Mouse (Mus musculus): ENCODE measurements around the gene Cdh18. TPM values are rescaled to one million over a fixed set of nuclear protein-coding genes. Genes with fewer than 3 reads are reported as not detected.

The Cdh18 gene
- total and polyA plus RNA-seq, 2 experiments from 2014 or later, result 5.1 to 32.3 TPM

- no peaks in the 10 kb centered on the region for H3K9me3 ChIP-seq (ENCODE audit: low read length)
- 90% methylated on average over 5 of the region's 5 CpGs for WGBS
- no peak overlapping the region for H3K4me2 ChIP-seq (ENCODE audit: low read depth)
- H3K36me3 ChIP-seq (ENCODE audit: insufficient read depth), result no peaks in the 10 kb centered on the region
- H3K9ac ChIP-seq, result no peak overlapping the region
- H3K27me3 ChIP-seq (ENCODE audit: insufficient read depth, low read length), result no peaks in the 10 kb centered on the region
- no peak overlapping the region for H3K27ac ChIP-seq (ENCODE audit: low read depth, low read length)
- no peak overlapping the region for H3K4me3 ChIP-seq (ENCODE audit: low read depth, low read length)
- DNase-seq, result no peak
- no peak for TF ChIP-seq CTCF (IDR thresholded peaks at IDR 0.05; ENCODE audit: low read depth)
- no peaks in the 10 kb centered on the region for H3K4me1 ChIP-seq (ENCODE audit: insufficient read depth)
- ATAC-seq, result no peak
These were observed 881.2 kb downstream of the Cdh18 start for GRCm38 (mm10) chr15:23430021-23430420.

- ATAC-seq, result no peak
These were observed 899.7 kb downstream of the Cdh18 start for GRCm38 (mm10) chr15:23448542-23448941.

GRCm38 (mm10) chr15:23452098-23452625 is 903.3 kb downstream of the Cdh18 start:
- Histone ChIP-seq H3K4me1 (ENCODE audit: insufficient read depth) (peaks cover 5% of the 10 kb centered on the region; the same call in 1 of the 2 replicates), H3K4me2 (ENCODE audit: low read depth) (peak overlapping the region; percentile 39), H3K9me3 (ENCODE audit: low read length) (no peaks in the 10 kb centered on the region), H3K4me3 (ENCODE audit: low read depth, low read length) (peak overlapping the region; percentile 19), H3K9ac (peak overlapping the region; percentile 39), H3K27me3 (ENCODE audit: insufficient read depth, low read length) (no peaks in the 10 kb centered on the region), H3K27ac (ENCODE audit: low read depth, low read length) (peak overlapping the region; percentile 45; the same call in 1 of the 2 replicates), H3K36me3 (ENCODE audit: insufficient read depth) (no peaks in the 10 kb centered on the region)
- TF ChIP-seq CTCF (IDR thresholded peaks at IDR 0.05; ENCODE audit: low read depth), result no peak
- DNase-seq (peak; percentile 57), ATAC-seq (peak; percentile 92)
- WGBS, result 13% methylated on average over 9 of the region's 9 CpGs

More at GRCm38 (mm10) chr15:23448542-23448941, 899.7 kb downstream of the Cdh18 start:
- H3K9me3 ChIP-seq (ENCODE audit: low read length), result no peaks in the 10 kb centered on the region
- no peak overlapping the region for H3K27ac ChIP-seq (ENCODE audit: low read depth, low read length)
- H3K4me2 ChIP-seq (ENCODE audit: low read depth), result no peak overlapping the region
- DNase-seq, result no peak
- peaks cover 5% of the 10 kb centered on the region; the same call in 1 of the 2 replicates for H3K4me1 ChIP-seq (ENCODE audit: insufficient read depth)
- no peak overlapping the region for H3K4me3 ChIP-seq (ENCODE audit: low read depth, low read length)
- no peak overlapping the region for H3K9ac ChIP-seq
- TF ChIP-seq CTCF (IDR thresholded peaks at IDR 0.05; ENCODE audit: low read depth), result no peak
- H3K36me3 ChIP-seq (ENCODE audit: insufficient read depth), result no peaks in the 10 kb centered on the region
- 50% methylated on average over 1 of the region's 1 CpGs for WGBS
- no peaks in the 10 kb centered on the region for H3K27me3 ChIP-seq (ENCODE audit: insufficient read depth, low read length)

- ATAC-seq, result no peak
- H3K4me2 ChIP-seq (ENCODE audit: low read depth), result no peak overlapping the region
These were observed 904.5 kb downstream of the Cdh18 start for GRCm38 (mm10) chr15:23453331-23453730.

GRCm38 (mm10) chr15:23455344-23455743 is 906.5 kb downstream of the Cdh18 start:
- H3K4me1 ChIP-seq (ENCODE audit: insufficient read depth), result peaks cover 5% of the 10 kb centered on the region; the same call in 1 of the 2 replicates
- H3K9me3 ChIP-seq (ENCODE audit: low read length), result no peaks in the 10 kb centered on the region
- ATAC-seq (no peak), DNase-seq (no peak)
- no peak overlapping the region for H3K27ac ChIP-seq (ENCODE audit: low read depth, low read length)
- no peaks in the 10 kb centered on the region for H3K36me3 ChIP-seq (ENCODE audit: insufficient read depth)
- H3K4me3 ChIP-seq (ENCODE audit: low read depth, low read length), result no peak overlapping the region
- H3K27me3 ChIP-seq (ENCODE audit: insufficient read depth, low read length), result no peaks in the 10 kb centered on the region
- TF ChIP-seq CTCF (IDR thresholded peaks at IDR 0.05; ENCODE audit: low read depth), result no peak
- H3K4me2 ChIP-seq (ENCODE audit: low read depth), result no peak overlapping the region
- 70% methylated on average over 7 of the region's 7 CpGs for WGBS
- no peak overlapping the region for H3K9ac ChIP-seq

More at GRCm38 (mm10) chr15:23453331-23453730, 904.5 kb downstream of the Cdh18 start:
- Histone ChIP-seq H3K36me3 (ENCODE audit: insufficient read depth) (no peaks in the 10 kb centered on the region), H3K27ac (ENCODE audit: low read depth, low read length) (no peak overlapping the region), H3K9me3 (ENCODE audit: low read length) (no peaks in the 10 kb centered on the region), H3K4me1 (ENCODE audit: insufficient read depth) (peaks cover 5% of the 10 kb centered on the region; the same call in 1 of the 2 replicates), H3K9ac (no peak overlapping the region), H3K4me3 (ENCODE audit: low read depth, low read length) (no peak overlapping the region), H3K27me3 (ENCODE audit: insufficient read depth, low read length) (no peaks in the 10 kb centered on the region)
- DNase-seq, result no peak
- WGBS, result 73% methylated on average over 6 of the region's 6 CpGs
- TF ChIP-seq CTCF (IDR thresholded peaks at IDR 0.05; ENCODE audit: low read depth), result no peak

- Histone ChIP-seq H3K9ac (no peak overlapping the region), H3K4me2 (ENCODE audit: low read depth) (no peak overlapping the region), H3K36me3 (ENCODE audit: insufficient read depth) (no peaks in the 10 kb centered on the region), H3K4me3 (ENCODE audit: low read depth, low read length) (no peak overlapping the region), H3K27ac (ENCODE audit: low read depth, low read length) (no peak overlapping the region), H3K27me3 (ENCODE audit: insufficient read depth, low read length) (no peaks in the 10 kb centered on the region), H3K9me3 (ENCODE audit: low read length) (no peaks in the 10 kb centered on the region), H3K4me1 (ENCODE audit: insufficient read depth) (peaks cover under 1% of the 10 kb centered on the region; the same call in 1 of the 2 replicates)
- 41% methylated on average over 3 of the region's 3 CpGs for whole genome bisulfite sequencing
- no peak for TF ChIP-seq CTCF (IDR thresholded peaks at IDR 0.05; ENCODE audit: low read depth)
- DNase-seq (no peak), ATAC-seq (no peak)
These were observed 908.6 kb downstream of the Cdh18 start for GRCm38 (mm10) chr15:23457401-23457800.

GRCm38 (mm10) chr15:23470527-23471475 is 922.0 kb downstream of the Cdh18 start:
- no peaks in the 10 kb centered on the region for H3K36me3 ChIP-seq (ENCODE audit: insufficient read depth)
- no peak overlapping the region for H3K9ac ChIP-seq
- H3K9me3 ChIP-seq (ENCODE audit: low read length), result no peaks in the 10 kb centered on the region
- no peaks in the 10 kb centered on the region for H3K27me3 ChIP-seq (ENCODE audit: insufficient read depth, low read length)
- TF ChIP-seq CTCF (IDR thresholded peaks at IDR 0.05; ENCODE audit: low read depth), result 0 out of 2 replicates have a peak, but pooled peaks have one; percentile 17
- no peaks in the 10 kb centered on the region for H3K4me1 ChIP-seq (ENCODE audit: insufficient read depth)
- ATAC-seq, result no peak
- no peak overlapping the region for H3K4me2 ChIP-seq (ENCODE audit: low read depth)
- 69% methylated on average over 7 of the region's 7 CpGs for whole genome bisulfite sequencing
- H3K4me3 ChIP-seq (ENCODE audit: low read depth, low read length), result no peak overlapping the region
- DNase-seq, result peak; percentile 20
- H3K27ac ChIP-seq (ENCODE audit: low read depth, low read length), result no peak overlapping the region
